Mouse (Mus musculus) kidney, postnatal 10 days (tissue): ENCODE measurements around the gene Gpr160.
"Not testable (repeated sequence)": the region's sequence is repeated elsewhere in the genome, so short reads cannot be mapped to it uniquely, and the experiment has no call there.

Source experiments
- DNase-seq: peaks from one replicate; pipeline ENCODE4 v3.0.0; 2021; ENCODE audit warnings: mixed read lengths

Gpr160 gene

DNA sequence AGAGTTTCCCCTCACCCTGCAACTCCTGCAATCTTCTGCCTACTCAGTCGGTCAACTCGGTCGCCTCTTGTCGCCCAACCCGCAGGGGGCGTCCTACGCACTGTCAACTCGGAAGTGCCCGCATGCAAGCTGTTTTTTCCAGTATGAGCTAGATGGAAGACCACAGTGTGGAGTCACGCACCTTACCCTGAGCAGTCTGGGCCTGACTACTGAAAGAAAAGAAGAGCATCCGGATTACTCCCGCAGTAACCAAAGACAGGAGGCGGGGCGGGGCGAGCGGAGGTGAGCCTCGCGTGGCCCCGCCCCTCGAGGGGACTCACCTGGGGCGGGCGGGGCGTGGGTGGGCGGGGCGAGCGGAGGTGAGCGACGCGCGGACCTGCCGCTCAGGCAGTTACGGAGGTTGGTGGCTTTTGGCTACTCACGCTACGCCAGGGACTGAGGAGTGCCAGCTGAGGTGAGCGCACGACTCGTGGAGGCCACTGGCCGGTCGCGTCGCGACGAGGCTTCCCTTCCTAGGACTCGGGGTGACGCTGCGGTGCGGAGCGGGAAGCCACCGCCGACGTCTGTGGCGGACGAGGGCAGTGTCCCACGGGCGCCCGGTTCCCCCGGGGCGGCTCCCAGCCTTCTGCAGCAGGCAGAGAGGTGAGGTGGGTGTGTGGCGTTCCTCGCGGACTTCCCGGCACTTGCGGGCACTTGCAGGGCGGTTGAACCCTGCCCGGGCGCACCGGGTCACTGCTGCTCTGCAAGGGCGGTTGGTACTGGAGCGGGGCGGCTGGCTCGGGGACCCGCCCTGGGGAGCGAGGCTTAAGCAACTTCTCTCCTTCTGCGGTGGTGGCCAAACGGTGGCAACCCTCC lies at the start of gene Gpr160:
Gpr160 (plus strand) TSS at position 347 of the 855 bp plus-strand sequence.
- DNase-seq: peak; percentile 83

DNA sequence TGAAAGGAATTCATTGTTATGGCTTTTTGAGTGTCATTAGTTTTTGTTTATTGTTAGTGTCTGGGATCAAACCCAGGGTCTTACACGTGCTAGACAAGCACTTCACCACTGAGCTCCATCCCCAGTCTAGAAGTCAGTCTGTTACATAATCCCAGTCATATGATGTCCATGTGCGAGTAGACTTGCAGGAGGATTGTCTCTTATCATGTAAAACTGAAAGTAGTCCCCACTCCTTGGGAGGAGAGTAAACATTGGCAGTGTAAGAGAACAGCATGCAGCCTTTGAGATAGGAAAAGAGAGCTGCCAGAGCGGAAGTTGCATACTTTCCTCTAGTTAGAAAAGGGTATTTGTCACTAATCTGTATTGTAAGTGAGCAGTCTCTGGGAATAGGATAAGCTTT lies 42.9 kb upstream of the Gpr160 start:
- no peak for DNase-seq

DNA sequence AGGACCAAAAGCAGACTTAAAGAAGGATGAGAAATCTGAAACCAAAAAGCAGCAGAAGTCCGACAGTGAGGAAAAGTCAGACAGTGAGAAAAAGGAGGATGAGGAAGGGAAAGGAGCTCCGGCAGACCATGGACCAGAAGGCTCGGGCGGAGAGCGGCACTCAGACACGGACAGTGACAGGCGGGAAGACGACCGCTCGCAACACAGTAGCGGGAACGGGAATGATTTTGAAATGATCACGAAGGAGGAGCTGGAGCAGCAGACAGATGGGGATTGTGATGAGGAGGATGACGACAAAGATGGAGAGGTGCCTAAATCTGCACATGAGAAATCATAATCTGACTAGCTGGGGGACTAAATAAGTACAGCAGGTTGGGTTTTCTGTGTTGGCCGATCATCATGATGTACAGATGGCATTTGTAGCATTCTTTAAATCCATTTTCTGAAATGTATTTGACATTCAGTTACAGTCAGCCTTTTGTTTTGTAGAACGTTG lies 37.1 kb upstream of the Gpr160 start:
- DNase-seq: no peak

DNA sequence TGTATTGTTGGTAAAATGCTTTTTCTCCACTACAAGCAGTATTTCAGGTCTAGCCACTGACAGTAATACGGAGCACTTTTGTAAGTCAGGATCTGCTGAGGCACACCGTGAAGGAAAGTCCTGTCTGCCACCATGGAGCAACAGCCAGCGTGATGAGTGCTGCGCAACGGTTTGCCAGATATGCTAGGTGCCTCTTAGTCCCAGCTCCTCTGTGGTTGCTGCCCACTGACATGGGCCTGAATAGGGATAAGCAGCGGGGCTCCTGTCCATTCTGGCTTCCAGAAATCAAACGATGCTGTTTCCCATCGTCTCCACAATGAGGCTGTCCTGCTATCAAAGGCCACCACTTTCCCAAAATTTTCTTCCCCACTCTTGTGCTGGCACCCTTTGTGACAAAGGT lies 33.6 kb upstream of the Gpr160 start:
- DNase-seq: no peak

DNA sequence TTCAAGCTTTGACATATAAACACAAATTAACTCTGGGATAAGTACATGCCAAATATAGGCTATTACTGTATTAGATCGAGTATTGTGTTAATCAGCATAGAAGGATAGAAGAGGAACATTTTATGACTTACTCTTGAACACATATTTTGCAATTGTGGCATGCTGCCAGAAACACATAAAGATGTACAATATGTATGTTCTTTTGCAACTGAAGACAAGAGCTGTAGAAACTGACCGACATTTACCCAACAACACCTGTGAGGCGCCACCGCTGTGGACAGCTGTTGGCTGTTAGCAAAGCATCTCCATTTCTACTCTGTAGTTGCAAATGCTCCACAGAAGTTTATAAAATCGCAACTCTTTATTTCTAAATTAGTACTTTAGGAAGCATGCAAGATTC lies 29.7 kb upstream of the Gpr160 start:
- no peak for DNase-seq

DNA sequence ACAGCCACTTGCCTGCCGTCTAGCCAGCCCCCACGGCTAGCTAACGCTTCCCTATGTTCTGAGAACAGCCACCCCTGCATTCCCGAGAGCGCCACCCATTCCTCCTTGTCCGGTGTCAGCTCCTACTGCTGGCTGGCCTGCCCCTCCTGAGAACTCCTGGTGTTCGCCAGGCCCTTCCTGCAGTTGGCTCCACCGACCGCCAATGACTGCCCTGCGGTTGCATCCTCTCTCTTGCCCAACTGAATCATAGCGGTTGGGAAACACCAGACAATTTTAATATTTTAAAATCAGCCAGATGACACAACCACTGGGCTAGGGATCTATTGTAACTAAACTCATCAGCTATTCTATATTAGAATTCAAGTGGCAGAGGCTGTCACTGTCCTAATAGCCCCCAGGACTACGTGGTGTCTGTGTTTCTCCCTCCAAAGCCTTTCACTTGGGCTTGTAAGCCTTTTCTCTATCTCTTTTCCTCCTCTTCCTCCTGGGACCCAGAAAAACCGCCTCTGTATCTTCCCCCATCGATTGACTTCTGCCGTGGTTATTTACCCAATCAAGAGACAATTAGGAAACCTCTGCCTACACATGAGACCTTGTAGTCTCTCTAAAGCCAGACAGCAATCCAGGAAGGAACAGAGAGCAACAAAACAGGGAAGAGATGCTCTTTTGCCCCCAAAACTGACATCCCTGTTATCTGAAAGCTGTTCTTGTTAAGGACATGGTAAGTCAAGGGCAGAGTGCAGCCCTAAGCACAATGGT lies 23.7 kb upstream of the Gpr160 start:
- DNase-seq: no peak

DNA sequence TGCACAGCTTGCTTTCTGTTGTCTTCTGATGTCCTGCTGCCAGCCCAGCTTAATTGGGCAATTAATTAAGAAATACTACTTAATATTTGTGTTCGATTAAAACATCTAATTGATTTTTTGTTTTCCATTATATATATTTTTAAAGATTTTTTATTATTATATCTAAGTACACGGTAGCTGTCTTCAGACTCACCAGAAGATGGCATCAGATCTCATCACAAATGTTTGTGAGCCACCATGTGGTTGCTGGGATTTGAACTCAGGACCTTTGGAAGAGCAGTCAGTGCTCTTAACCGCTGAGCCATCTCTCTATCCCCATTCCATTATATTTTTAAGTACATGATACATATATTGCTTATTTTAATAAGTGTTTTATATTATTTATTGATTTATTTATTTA lies 22.5 kb upstream of the Gpr160 start:
- DNase-seq: no peak

DNA sequence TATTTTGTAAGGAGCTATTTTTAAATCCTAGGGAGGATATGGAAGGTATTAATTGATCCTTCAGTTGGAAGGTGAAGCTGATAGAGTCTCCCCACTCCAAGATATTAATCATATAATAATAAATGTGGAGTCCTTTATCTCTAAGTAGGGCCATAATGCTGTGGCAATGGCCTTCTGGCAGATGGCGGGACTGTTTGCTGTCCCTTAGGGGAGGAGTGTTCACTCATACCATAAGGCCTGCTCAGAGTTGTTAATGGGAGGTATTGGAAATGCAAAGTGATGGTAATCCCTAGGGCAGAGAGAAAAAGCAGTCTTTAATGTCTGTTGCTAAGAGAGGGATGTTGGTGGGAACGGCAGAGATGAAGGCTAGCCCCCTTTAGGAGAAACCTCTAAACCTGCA lies 10.0 kb upstream of the Gpr160 start:
- no peak for DNase-seq

DNA sequence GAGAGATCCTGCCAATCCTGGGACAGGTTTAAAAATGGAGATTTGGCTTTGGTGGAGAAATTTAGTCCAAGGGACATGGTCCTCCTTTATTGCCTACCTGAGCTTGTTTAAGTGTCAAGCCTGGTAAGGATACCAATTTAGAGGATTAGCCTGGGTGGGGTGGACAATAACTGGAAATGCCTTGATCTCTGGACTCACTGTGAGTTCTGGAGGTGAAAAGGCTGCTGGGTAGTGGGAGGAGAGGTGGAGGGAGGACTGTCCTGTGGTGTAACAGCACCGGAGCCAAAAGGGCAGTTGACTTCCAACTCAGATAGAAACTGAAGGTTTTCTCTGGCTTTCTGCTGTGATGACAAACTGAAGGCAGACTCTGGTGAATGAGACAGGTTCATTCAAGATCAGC lies 8.3 kb upstream of the Gpr160 start:
- no peak for DNase-seq

DNA sequence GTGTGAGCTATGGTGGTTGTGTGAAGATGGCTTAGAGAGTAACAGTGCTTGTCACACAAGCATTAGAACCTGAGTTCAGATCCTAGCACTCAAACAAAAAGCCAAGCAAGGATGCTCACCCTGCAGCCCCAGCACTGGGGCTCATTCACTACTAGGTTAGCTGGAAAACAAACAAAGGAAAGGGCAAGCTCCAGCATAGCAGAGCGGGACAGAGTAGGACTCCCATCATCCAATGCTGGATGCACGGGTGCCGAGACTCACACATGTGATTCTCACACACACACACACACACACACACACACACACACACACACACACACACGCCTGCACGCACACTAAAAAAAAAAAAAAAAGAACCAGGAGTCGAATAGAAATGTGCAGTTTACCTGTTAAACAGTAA lies 4.3 kb upstream of the Gpr160 start:
- no peak for DNase-seq

DNA sequence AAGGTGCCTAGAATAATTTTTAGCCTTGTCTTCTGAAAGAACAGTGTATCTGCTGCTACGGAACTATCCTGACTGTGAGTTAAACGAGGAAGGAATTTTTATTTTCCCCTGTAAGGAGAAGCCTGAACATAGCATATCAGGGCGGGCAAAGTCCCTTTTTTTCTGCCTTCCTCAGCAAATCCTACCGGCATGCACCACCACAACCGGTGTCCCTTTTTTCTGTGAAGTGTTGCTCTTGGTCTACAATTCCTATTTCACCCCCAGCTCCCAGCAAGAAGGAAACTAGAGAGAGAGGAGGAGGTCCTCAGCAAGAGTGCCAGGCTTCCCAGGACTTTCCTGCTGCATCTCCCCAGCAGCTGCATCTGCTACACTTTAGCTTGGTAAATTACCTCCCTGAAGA lies 2.2 kb upstream of the Gpr160 start:
- no peak for DNase-seq

DNA sequence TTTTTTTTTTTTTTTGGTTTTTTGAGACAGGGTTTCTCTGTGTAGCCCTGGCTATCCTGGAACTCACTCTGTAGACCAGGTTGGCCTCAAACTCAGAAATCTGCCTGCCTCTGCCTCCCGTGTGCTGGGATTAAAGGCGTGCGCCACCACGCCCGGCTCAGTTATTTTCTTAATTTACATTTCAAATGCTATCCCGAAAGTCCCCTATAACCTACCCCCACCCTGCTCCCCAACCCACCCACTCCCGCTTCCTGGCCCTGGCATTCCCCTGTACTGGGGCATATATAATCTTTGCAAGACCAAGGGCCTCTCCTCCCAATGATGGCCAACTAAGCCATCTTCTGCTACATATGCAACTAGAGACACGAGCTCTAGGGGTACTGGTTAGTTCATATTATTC lies 3.8 kb downstream of the Gpr160 start:
- not testable (repeated sequence) for DNase-seq

DNA sequence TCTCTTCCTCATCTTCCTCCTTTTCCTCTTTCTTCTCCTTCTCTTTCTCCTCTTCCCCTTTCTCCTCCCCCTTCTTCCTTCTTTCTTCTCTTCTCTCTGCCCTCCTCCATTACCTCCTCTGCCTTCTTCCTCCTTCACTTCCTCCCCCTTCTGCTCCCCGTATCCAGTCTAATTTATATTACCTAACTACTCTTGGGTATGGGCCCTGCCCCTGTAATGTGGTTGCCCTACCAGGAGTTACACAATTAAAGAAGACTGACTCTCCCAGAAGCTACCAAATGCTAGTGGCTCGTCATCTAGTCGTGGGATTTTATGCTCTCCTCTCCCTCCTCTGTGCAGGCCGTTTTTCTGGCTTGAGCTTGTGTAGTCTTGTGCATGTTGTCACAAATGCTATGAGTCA lies 5.0 kb downstream of the Gpr160 start:
- DNase-seq: no peak

DNA sequence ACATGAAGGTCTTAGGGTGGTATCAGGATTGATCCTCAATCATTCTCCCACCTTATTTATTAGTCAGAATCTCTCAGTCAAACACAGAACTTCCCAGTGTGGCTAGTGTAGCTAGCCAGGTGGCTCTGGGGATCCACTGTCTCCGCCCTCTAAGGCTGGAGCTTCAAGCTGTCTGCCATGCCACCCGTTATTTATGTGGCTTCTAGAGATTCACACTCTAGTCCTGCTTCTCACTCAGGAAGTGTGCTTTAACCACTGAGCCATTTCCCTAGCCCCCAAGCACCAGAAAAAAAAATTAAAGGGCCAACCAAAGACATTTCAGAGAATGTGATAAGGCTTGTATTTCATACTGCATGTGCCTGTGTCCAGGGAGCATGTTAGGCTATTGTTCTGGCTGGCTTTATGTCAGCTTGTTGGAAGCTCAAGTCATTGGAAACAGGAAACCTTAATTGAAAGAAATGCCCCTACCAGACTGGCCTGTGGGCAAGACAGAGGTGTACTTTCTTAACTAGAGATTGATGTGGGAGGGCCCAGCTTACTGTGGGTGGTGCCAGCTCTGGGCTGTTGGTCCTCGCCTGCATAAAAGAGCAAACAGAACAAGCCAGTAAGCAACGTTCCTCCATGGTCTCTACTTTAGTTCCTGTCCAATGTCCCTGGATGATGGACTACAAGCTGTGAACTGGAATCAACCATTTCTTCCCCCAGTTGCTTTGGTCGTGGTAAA lies 8.1 kb downstream of the Gpr160 start:
- no peak for DNase-seq

DNA sequence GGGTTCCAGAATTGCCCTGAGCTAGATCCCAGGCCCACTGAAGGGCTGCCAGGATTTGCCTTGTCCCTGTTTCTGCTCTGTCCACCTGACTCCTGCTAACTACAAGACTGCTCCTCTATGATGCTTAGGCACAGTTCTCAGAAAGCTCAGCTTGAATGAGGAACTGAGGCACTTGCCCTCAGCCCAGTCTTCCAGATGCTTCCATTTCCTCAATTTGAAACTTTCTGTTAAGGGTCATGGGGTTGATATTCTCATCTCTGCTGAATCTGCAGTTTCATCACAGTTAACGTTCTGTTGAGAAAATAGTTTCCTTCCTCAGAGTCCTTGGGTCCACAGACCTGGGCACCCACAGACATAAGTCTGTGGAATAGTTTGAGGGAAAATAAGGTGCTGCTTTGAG lies 8.9 kb downstream of the Gpr160 start:
- no peak for DNase-seq

DNA sequence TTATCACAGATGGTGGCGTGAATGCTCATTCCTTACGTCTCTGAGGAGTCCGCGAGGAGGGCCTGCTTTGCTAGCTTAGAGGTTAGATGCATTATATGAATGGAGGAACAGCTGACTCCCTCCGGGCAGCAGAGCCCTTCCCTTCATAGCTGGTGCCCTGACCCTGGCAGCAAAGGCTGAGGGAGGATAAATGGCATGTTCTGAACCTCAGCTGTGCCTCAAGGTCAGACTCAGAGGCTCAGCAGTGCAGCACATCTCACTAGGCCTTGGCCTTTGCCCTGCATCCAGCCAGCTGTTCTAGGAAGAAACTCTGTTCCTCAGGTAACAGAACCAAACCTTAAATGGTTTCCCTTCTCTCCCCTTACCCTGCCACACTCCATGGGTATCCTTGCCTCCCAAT lies 12.4 kb downstream of the Gpr160 start:
- DNase-seq: no peak

DNA sequence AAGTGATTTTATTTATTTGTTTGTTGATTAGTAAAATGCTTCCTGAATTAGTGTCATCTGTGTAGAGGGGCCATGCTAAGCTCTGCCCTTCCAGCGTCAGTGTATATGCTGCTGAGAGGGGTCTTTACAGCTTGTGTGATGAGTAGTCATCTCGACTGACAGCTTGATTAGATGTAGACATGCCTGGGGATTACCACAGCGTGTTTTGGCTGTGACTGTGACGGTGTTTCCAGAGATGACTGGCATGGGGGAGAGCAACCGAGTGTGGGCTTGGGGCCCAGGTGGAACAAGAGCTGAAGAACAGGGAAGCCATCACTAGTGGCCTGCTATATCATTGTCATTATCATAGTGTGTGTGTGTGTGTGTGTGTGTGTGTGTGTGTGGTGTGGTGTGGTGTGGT lies 12.9 kb downstream of the Gpr160 start:
- DNase-seq: no peak

DNA sequence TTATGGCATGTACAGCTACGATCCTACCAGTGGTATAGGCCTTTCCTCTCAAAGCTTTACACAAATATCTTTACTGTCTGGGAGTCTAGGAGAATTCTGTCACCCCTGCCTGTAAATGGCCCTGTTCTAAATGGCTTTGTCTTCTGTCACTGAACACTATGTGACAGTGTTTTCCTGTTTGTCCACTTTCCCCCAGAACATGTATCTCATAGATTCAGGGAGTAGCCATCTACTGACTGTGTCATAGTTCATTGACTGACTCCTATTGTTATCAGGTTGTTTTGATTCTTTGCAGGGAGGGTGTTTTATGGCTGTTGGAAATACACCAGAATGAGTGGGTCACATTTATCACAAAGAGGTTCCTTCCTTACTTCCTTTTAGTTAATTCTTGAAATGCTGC lies 14.2 kb downstream of the Gpr160 start:
- DNase-seq: no peak

DNA sequence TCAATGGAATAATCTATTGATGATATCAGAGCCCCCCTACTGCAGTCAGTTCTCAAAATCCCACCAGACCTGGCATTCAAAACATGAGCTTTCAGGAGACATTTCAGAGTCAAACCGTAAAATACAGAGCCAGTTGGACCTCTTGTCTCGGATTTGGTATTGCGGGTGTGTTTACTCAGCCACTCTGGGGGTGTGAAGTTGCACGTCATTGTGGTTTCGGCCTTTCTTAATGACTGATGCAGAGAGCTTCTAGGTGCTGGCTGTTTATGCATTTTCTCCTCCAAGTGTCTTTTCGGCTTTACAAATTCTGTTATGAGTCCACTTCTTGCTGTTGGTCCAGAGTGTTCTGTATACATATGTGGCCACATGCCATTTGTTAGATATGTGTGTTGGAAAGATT lies 21.0 kb downstream of the Gpr160 start:
- DNase-seq: no peak

DNA sequence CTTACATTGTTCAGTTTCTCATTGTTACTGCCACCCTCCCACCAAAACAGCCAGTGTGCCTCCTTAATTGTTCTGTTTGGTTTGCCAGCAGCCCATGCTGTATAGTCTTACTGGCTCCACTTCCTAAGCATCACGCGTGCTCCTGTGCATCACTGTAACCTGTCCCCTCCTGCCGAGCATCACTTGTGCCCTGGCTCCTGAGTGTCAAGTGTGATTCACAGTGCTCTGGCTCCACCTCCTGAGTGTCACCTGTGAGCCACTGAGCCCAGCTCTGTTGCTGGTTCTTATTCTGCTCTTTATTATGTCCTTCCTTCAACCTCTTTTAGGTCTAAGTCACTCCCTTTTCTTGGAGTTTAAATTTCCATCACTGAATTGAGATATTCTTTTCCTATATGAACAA lies 31.7 kb downstream of the Gpr160 start:
- no peak for DNase-seq

DNA sequence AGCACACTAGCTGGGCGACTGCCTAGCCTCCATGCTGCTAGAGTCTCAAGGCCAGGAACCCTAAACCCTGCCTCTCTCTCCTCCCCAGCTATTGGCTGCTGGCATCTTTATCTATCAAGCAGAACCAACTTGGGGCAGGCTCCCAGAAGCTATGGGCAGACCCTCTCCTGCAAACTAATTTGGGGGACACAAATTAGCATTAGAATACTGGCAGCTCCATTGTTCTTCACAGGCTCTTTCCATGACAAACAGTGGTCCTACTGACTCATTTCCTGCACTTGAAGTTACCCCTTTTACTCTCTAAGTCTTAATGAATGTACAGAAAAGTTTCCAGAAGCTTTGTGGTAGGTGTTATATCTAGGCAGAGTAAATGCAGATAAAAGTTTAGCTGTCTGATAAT lies 33.3 kb downstream of the Gpr160 start:
- DNase-seq: no peak

DNA sequence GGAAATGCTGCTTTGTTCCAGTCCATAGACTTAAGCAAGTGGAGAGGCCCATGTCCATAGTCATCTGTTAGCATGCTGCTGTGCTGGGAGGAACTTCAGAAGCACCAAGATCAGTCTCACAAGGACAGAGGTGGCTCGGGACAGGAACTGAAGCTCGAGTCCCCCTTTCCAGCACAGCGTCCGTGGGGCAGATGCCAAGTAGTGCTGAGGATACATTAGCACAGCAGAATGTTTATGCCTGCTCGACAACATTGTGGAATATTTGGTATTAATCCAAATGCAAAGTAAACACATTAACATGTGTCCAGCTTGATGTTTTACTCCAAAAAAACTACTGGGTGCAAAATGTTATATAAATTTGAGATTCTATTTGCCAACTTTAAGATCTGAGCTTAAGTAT lies 41.0 kb downstream of the Gpr160 start:
- DNase-seq: peak; percentile 17

DNA sequence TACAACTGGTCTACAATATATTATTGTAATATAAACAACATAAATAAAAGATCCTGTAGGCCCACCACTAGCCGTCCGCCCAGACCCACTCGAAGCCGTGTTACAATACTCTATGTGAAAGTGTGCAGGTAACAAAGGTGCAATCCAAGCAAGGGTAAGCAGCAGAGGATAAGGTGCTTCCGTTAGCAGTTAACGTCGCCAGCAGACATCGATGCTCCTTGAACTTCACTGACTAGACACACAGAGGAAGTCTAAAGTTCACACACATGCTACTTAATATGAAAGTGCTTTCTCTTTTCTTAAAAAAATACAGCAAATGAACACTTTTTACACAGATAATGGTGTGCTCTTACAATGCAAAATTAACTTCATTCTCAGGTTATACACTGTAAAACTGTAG lies 43.7 kb downstream of the Gpr160 start:
- DNase-seq: peak; percentile 12

DNA sequence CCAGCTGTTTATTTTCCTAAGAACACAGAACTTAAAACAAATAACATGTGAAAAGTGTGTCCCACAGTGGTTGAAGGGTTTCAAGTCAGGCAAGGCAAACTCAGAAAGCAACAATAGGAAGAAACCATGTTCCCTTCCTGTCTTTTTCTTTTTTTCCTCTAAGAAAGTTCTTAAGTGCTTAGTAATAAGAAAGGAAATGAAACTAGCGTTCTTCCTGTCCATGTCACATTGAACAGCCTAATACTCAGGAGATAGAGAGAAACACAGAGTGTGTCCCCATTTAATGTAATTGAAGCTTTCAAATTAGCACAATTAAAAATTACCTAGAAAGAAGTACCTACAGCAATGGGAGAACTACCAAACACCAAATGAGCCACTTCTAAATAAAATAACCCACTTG lies 48.9 kb downstream of the Gpr160 start:
- DNase-seq: no peak
